Mouse (Mus musculus) megakaryocyte, adult 5-6 weeks (primary cell): Measurements from ENCODE around the gene H2afj. TPM values are rescaled to one million over a fixed set of nuclear protein-coding genes. Genes with fewer than 3 reads are reported as not detected.

Experiments used
- ATAC-seq: 2 replicates; pipeline ENCODE4 v1.8.0; 2016; ENCODE audit warnings: mild to moderate bottlenecking, inconsistent platforms; ENCODE audit not compliant: poor library complexity, severe bottlenecking
- total RNA-seq, 2 experiments: library from RNA; stranded (forward) in 1 of 2; stranded (reverse) in 1 of 2; fragments of 153-499, 151-499 nt in 1 of 2; fragments of 221-1000, 200-1000 nt in 1 of 2; gene quantifications; 2 replicates each; pipeline versions ENCODE4 v1.2.3 to v1.2.4; 2015 to 2017

The H2afj gene
- total RNA-seq, 2 experiments from 2014 or later, result 48.4 to 62.1 TPM

GRCm38 (mm10) chr6:136844903-136845302 lies 36.9 kb downstream of the H2afj start:
- no peak for ATAC-seq

- ATAC-seq, result no peak
Observed at GRCm38 (mm10) chr6:136845706-136846480, 37.8 kb downstream of the H2afj start.

GRCm38 (mm10) chr6:136847267-136847666 lies 39.2 kb downstream of the H2afj start:
- no peak for ATAC-seq

- peak; percentile 77 for ATAC-seq
Observed at GRCm38 (mm10) chr6:136847790-136848189, 39.7 kb downstream of the H2afj start.

GRCm38 (mm10) chr6:136848399-136848798 lies 40.4 kb downstream of the H2afj start:
- no peak for ATAC-seq

- no peak for ATAC-seq
Observed at GRCm38 (mm10) chr6:136848971-136849370, 40.9 kb downstream of the H2afj start.

GRCm38 (mm10) chr6:136850267-136850666 lies 42.2 kb downstream of the H2afj start:
- ATAC-seq, result no peak

GRCm38 (mm10) chr6:136852348-136852747 lies 44.3 kb downstream of the H2afj start:
- ATAC-seq, result no peak

- peak; percentile 70 for ATAC-seq
Observed at GRCm38 (mm10) chr6:136852762-136853161, 44.7 kb downstream of the H2afj start.

GRCm38 (mm10) chr6:136854361-136854781 lies 46.3 kb downstream of the H2afj start:
- ATAC-seq, result no peak

- ATAC-seq, result no peak
Observed at GRCm38 (mm10) chr6:136855183-136855582, 47.1 kb downstream of the H2afj start.

GRCm38 (mm10) chr6:136856071-136856636 lies 48.1 kb downstream of the H2afj start:
- no peak for ATAC-seq

- peak; percentile 56 for ATAC-seq
Observed at GRCm38 (mm10) chr6:136857186-136857872, 49.3 kb downstream of the H2afj start, which contains the start of gene Art4. Gene Art4, minus strand, starts transcription at chr6:136857733.

- no peak for ATAC-seq
Observed at GRCm38 (mm10) chr6:136857873-136858260, 49.8 kb downstream of the H2afj start.

- no peak for ATAC-seq
Observed at GRCm38 (mm10) chr6:136858420-136858819, 50.4 kb downstream of the H2afj start.

Other genes with a start within 250 kb of the H2afj start
- gene Plbd1, start 146.3 kb upstream of the H2afj start, total RNA-seq (2015), result 346 and 350 TPM in 2 replicates
- gene Plbd1, start 146.3 kb upstream of the H2afj start, total RNA-seq (2017), result 290 and 300 TPM in 2 replicates
- 0.27 TPM in 1 of 2 replicates, not detected in the other for gene Gucy2c, start 26.5 kb upstream of the H2afj start, total RNA-seq (2015)
- 0.11 TPM in 1 of 2 replicates, not detected in the other for gene Gucy2c, start 26.5 kb upstream of the H2afj start, total RNA-seq (2017)
- gene Hist4h4, start 3.8 kb upstream of the H2afj start, total RNA-seq (2015), result 17.5 and 18.6 TPM in 2 replicates
- 27.1 and 30.5 TPM in 2 replicates for gene Hist4h4, start 3.8 kb upstream of the H2afj start, total RNA-seq (2017)
- gene BC049715, start 19.4 kb downstream of the H2afj start, total RNA-seq (2015), result 0.45 and 1.0 TPM in 2 replicates
- 1.1 and 1.3 TPM in 2 replicates for gene BC049715, start 19.4 kb downstream of the H2afj start, total RNA-seq (2017)
- gene Wbp11, start 20.0 kb downstream of the H2afj start, total RNA-seq (2015), result 70.9 and 71.0 TPM in 2 replicates
- 35.1 and 42.6 TPM in 2 replicates for gene Wbp11, start 20.0 kb downstream of the H2afj start, total RNA-seq (2017)
- 0.21 and 0.51 TPM in 2 replicates for gene Smco3, start 27.2 kb downstream of the H2afj start, total RNA-seq (2015)
- 0.26 and 0.49 TPM in 2 replicates for gene Smco3, start 27.2 kb downstream of the H2afj start, total RNA-seq (2017)
- 0.31 TPM in 1 of 2 replicates, not detected in the other for gene Art4, start 49.5 kb downstream of the H2afj start, total RNA-seq (2015)
- 0.18 and 0.94 TPM in 2 replicates for gene Art4, start 49.5 kb downstream of the H2afj start, total RNA-seq (2017)
- gene Mgp, start 67.6 kb downstream of the H2afj start, total RNA-seq (2015), result 0.42 and 1.5 TPM in 2 replicates
- gene Mgp, start 67.6 kb downstream of the H2afj start, total RNA-seq (2017), result not detected in 2 replicates
- gene Erp27, start 113.9 kb downstream of the H2afj start, total RNA-seq (2015), result 1.6 and 3.5 TPM in 2 replicates
- 1.6 and 4.7 TPM in 2 replicates for gene Erp27, start 113.9 kb downstream of the H2afj start, total RNA-seq (2017)
- 0.02 and 0.04 TPM in 2 replicates for gene Pde6h, start 115.6 kb downstream of the H2afj start, total RNA-seq (2015)
- 0.11 and 0.16 TPM in 2 replicates for gene Pde6h, start 115.6 kb downstream of the H2afj start, total RNA-seq (2017)
- 3,528 and 3,668 TPM in 2 replicates for gene Arhgdib, start 133.7 kb downstream of the H2afj start, total RNA-seq (2015)
- gene Arhgdib, start 133.7 kb downstream of the H2afj start, total RNA-seq (2017), result 1,567 and 1,601 TPM in 2 replicates